Mouse (Mus musculus): ENCODE results near the gene Eef2.

- TF ChIP-seq EP300 (IDR thresholded peaks at IDR 0.05; ENCODE audit: insufficient read depth, low read depth, low read length), result no peak
- no peak for TF ChIP-seq CTCF (IDR thresholded peaks at IDR 0.05; ENCODE audit: low read depth, low read length)
- TF ChIP-seq POLR2A (IDR thresholded peaks at IDR 0.05; ENCODE audit: insufficient read depth, low read length), result no peak
These were observed 41.3 kb upstream of the Eef2 start, which contains the start of gene Zbtb7a for GRCm38 (mm10) chr10:81134966-81135681.

Measured in ES-Bruce4 (cell line).